Mouse (Mus musculus): ENCODE data around the gene Acvr1b. TPM values are rescaled to one million over a fixed set of nuclear protein-coding genes. Genes with fewer than 3 reads are reported as not detected.

Acvr1b gene
- polyA plus RNA-seq, 1 experiment from 2014 or later: 4.2 TPM

DNA sequence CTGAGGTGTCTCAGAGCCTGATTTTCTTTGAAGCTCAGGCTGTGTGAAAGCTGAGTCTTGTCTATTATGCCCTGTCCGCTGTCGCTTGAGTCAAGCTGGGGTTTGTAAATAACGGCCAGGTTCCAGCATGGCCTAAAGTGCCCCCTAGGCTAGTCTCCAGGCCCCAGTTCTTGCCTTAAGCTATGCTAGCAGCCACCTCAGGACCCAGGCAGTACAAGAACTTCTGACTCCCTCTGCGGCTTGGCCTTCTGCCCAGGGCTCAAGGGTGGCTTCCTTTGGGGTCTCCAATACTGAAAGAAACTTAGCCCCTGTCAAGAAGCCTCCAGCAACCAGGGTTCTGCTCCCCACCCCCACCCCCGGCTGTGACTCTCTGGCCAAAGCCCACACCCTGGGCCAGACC, 29.7 kb upstream of the Acvr1b start:
- Histone ChIP-seq H3K27me3 (replicated peaks; ENCODE audit: control insufficient read depth, insufficient read depth, low read length) (0 out of 2 replicates have a peak, but pooled peaks cover 3% of the 10 kb centered on the region), H3K4me2 (no peak overlapping the region), H3K9me3 (ENCODE audit: control insufficient read depth, low read length) (no peaks in the 10 kb centered on the region), H3K27ac (ENCODE audit: low read depth, low read length) (no peak overlapping the region), H3K9ac (ENCODE audit: low read depth, low read length) (no peak overlapping the region), H3K4me1 (replicated peaks; ENCODE audit: control insufficient read depth, insufficient read depth, low read length) (peaks cover 56% of the 10 kb centered on the region), H3K4me3 (ENCODE audit: low read depth, low read length) (no peak overlapping the region), H3K36me3 (ENCODE audit: control insufficient read depth, insufficient read depth, low read length) (no peaks in the 10 kb centered on the region)
- WGBS: 78% methylated on average over 5 of the region's 5 CpGs
- DNase-seq (ENCODE audit: low spot score): no peak
- no peak for ATAC-seq (replicated peaks; ENCODE audit: low FRiP score)

DNA sequence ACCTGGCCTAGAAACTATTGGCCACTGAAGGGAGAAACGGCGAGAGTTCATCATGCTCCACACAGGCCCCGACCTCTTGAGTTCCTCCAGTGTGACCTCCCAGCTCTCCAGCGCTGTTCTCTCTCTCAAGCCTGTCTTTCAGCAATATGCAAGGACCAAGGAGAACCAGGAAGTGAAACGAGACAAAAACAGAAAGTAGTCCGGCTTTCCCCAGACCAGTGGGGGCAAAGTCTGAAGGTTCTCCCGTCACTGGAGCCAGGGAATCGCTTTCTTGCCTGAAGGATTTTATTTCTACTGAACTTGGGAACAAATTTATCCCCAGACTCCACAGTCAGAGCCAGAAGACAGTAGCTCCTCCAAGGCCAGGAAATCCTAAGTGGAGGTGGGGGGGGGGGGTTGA, 29.1 kb upstream of the Acvr1b start:
- no peak overlapping the region for H3K9ac ChIP-seq (ENCODE audit: low read depth, low read length)
- peak overlapping the region; percentile 48; the same call in 1 of the 2 replicates for H3K4me2 ChIP-seq
- no peak overlapping the region for H3K27ac ChIP-seq (ENCODE audit: low read depth, low read length)
- WGBS: 67% methylated on average over 8 of the region's 8 CpGs
- DNase-seq (ENCODE audit: low spot score) (no peak), ATAC-seq (replicated peaks; ENCODE audit: low FRiP score) (no peak)
- no peak overlapping the region for H3K4me3 ChIP-seq (ENCODE audit: low read depth, low read length)
- no peaks in the 10 kb centered on the region for H3K27me3 ChIP-seq (replicated peaks; ENCODE audit: control insufficient read depth, insufficient read depth, low read length)
- no peaks in the 10 kb centered on the region for H3K36me3 ChIP-seq (ENCODE audit: control insufficient read depth, insufficient read depth, low read length)
- H3K9me3 ChIP-seq (ENCODE audit: control insufficient read depth, low read length): no peaks in the 10 kb centered on the region
- H3K4me1 ChIP-seq (replicated peaks; ENCODE audit: control insufficient read depth, insufficient read depth, low read length): peaks cover 50% of the 10 kb centered on the region

DNA sequence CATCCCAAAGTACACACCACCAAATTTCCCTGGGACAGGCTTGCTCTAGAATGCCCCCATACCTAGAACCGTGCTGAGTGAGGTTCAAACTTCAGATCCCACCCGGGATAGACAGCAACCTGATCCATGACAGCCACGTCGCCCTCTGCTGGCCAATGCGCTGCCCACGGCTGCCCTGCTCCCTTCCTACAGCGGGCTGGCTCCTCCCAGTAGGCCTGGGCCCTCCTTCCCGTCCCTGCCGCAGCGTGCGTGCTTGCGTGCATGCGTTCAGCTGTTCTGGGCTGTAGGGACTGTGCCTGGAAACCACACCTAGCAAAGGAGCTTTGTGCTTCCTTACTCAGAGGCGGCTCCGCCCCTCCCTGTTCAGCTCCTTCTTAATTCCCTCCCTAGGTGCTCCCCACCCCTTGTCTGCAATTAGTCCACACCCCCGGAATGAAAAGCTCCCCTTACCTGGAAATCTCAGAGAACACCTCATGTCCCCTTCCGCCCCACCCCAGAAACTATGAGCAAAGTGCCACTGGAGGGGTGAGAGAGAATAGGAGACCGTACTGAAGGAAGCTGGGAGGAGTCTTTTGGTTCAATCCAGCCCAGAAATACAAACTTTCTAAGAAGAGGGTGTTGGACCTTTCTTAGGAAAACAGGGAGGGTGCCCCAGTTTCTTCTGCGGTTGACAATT, 28.3 kb upstream of the Acvr1b start:
- ATAC-seq (replicated peaks; ENCODE audit: low FRiP score) (peak; percentile 91), DNase-seq (ENCODE audit: low spot score) (peak; percentile 91)
- Histone ChIP-seq H3K4me2 (peak overlapping the region; percentile 48), H3K4me3 (ENCODE audit: low read depth, low read length) (no peak overlapping the region), H3K9ac (ENCODE audit: low read depth, low read length) (no peak overlapping the region), H3K27ac (ENCODE audit: low read depth, low read length) (no peak overlapping the region), H3K4me1 (replicated peaks; ENCODE audit: control insufficient read depth, insufficient read depth, low read length) (peaks cover 42% of the 10 kb centered on the region), H3K36me3 (ENCODE audit: control insufficient read depth, insufficient read depth, low read length) (no peaks in the 10 kb centered on the region), H3K9me3 (ENCODE audit: control insufficient read depth, low read length) (no peaks in the 10 kb centered on the region), H3K27me3 (replicated peaks; ENCODE audit: control insufficient read depth, insufficient read depth, low read length) (no peaks in the 10 kb centered on the region)
- WGBS: 9% methylated on average over 19 of the region's 19 CpGs

DNA sequence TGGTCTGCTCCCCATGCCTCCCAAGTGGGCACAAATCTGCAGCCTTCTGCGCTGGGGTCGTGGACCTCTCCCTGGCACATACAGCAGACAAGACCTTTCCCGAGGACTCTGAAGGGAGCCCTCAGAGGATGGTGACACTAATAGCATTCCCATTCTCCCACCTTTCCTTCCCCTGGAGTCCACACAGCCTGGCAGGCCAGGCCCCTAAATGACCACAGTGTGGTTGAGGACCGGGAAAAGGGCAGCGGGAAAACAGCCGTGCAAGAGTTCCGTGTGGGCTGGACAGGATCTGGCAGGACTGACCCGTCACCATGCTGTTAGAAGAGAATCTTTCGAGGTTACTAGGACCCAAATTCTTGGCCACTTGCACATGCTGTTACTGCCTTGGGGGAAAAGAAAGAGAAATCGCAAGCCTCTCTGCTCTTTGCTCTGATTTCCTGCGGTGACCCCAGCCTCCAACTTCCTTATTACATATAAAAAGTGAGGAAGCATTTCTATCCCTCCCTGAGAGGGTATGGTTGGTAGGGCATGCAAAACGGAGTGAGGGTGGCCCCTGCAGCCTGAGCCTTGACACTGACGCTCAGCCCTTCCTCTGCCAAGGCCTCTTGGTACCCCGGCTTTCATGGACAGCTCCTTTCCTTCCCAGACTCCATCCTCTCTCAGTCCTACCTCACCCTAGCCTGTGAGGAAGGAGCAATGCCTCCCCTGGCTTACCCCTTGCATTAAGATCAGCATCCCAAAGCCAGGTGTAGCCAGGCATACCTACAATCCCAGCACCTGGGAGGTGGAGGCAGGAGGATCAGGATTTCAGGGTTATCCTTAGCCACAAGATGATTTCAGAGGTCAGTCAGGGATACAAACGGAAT, 27.5 kb upstream of the Acvr1b start:
- Histone ChIP-seq H3K9me3 (ENCODE audit: control insufficient read depth, low read length) (no peaks in the 10 kb centered on the region), H3K27me3 (replicated peaks; ENCODE audit: control insufficient read depth, insufficient read depth, low read length) (no peaks in the 10 kb centered on the region), H3K27ac (ENCODE audit: low read depth, low read length) (no peak overlapping the region; the same call in 1 of the 2 replicates), H3K4me2 (peak overlapping the region; percentile 54), H3K4me1 (replicated peaks; ENCODE audit: control insufficient read depth, insufficient read depth, low read length) (peaks cover 43% of the 10 kb centered on the region), H3K4me3 (ENCODE audit: low read depth, low read length) (no peak overlapping the region), H3K9ac (ENCODE audit: low read depth, low read length) (0 out of 2 replicates have a peak overlapping the region, but pooled peaks have one; percentile 32), H3K36me3 (ENCODE audit: control insufficient read depth, insufficient read depth, low read length) (no peaks in the 10 kb centered on the region)
- 46% methylated on average over 15 of the region's 15 CpGs for WGBS
- ATAC-seq (replicated peaks; ENCODE audit: low FRiP score) (no peak), DNase-seq (ENCODE audit: low spot score) (no peak)

DNA sequence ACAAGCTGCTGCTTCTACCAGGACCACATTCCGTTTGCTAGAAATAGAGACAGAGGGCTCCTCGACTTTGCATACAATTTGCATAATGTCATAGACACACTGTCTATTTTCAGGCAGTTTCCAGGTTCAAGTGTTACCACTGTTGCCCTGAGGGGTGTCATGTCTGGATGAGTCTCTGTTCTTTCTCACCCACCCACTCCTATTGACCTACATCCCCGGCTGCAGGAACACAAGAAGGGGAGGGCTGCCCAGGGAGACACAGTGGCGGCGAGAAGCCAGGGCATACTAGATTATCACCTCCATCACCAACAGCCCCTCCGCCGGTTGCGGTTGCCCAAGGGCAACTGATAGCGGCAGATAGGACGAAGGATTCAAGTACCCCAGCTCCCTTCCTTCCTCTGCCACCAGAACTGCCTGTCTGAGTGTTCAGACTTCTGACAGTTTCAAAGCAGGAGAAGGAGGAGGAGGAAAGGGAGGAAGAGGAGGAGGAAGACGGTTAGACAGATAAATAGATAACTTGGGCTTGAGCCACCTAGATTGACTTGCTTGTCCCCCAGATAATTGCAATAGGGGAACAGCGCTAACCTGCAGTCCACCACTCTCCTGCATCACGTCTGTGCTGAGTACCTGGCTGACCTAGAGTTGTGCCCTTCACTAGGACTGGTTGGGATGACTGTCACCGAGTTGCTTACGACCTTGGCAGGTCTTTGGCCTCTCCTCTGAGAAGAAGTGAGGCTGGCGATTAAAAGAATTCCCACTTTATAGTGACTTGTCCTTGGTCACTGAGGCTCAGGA, 26.6 kb upstream of the Acvr1b start:
- H3K36me3 ChIP-seq (ENCODE audit: control insufficient read depth, insufficient read depth, low read length): no peaks in the 10 kb centered on the region
- WGBS: 24% methylated on average over 16 of the region's 16 CpGs
- H3K9ac ChIP-seq (ENCODE audit: low read depth, low read length): no peak overlapping the region
- DNase-seq (ENCODE audit: low spot score) (no peak), ATAC-seq (replicated peaks; ENCODE audit: low FRiP score) (no peak)
- H3K27me3 ChIP-seq (replicated peaks; ENCODE audit: control insufficient read depth, insufficient read depth, low read length): no peaks in the 10 kb centered on the region
- peaks cover 43% of the 10 kb centered on the region for H3K4me1 ChIP-seq (replicated peaks; ENCODE audit: control insufficient read depth, insufficient read depth, low read length)
- H3K9me3 ChIP-seq (ENCODE audit: control insufficient read depth, low read length): no peaks in the 10 kb centered on the region
- peak overlapping the region; percentile 43; the same call in 1 of the 2 replicates for H3K27ac ChIP-seq (ENCODE audit: low read depth, low read length)
- H3K4me3 ChIP-seq (ENCODE audit: low read depth, low read length): 0 out of 2 replicates have a peak overlapping the region, but pooled peaks have one; percentile 0
- H3K4me2 ChIP-seq: peak overlapping the region; percentile 54

DNA sequence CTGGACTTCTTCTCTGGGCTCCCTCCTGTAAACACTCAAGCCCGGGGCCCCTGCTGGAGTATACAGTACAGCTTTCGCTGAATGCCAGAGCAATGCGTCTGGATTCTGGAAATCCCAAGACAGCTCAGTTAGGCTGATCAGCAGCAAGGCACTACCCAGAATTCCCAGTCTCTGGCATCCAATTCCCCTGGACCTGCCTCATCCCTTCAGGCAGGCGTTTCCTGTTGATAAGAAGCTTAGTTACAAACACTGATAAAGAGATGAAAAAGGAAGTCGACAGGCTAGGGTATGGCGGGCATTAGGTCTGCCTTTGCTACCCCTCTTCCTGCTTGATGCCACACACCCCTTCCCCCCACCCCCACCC, 26.0 kb upstream of the Acvr1b start:
- DNase-seq (ENCODE audit: low spot score): no peak
- Histone ChIP-seq H3K27ac (ENCODE audit: low read depth, low read length) (peak overlapping the region; percentile 43; the same call in 1 of the 2 replicates), H3K4me1 (replicated peaks; ENCODE audit: control insufficient read depth, insufficient read depth, low read length) (peaks cover 43% of the 10 kb centered on the region), H3K4me2 (peak overlapping the region; percentile 54), H3K9me3 (ENCODE audit: control insufficient read depth, low read length) (no peaks in the 10 kb centered on the region), H3K27me3 (replicated peaks; ENCODE audit: control insufficient read depth, insufficient read depth, low read length) (no peaks in the 10 kb centered on the region), H3K9ac (ENCODE audit: low read depth, low read length) (no peak overlapping the region), H3K36me3 (ENCODE audit: control insufficient read depth, insufficient read depth, low read length) (no peaks in the 10 kb centered on the region), H3K4me3 (ENCODE audit: low read depth, low read length) (no peak overlapping the region)
- 5% methylated on average over 6 of the region's 6 CpGs for WGBS
- ATAC-seq (replicated peaks; ENCODE audit: low FRiP score): no peak

DNA sequence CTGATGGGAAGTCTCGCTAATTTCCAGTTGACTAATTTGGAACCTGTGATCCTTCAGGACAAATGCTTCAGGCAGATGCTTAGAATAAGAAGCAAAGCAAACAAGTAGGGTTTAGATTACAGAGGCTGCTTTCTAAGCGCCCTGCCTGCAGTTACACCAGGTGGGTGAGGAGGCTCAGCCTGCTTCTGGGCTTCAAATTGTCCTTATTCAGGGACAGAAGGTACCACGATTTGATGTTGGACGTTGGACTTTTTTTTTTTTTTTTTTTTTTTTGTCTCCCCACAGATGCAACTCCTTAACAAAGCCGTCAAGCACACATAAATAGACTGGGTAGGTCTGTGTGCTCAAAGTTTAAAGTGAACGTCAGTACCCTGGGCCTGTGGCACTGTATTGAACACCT, 25.3 kb upstream of the Acvr1b start:
- no peaks in the 10 kb centered on the region for H3K9me3 ChIP-seq (ENCODE audit: control insufficient read depth, low read length)
- DNase-seq (ENCODE audit: low spot score) (no peak), ATAC-seq (replicated peaks; ENCODE audit: low FRiP score) (no peak)
- 47% methylated on average over 6 of the region's 6 CpGs for WGBS
- H3K9ac ChIP-seq (ENCODE audit: low read depth, low read length): no peak overlapping the region
- H3K36me3 ChIP-seq (ENCODE audit: control insufficient read depth, insufficient read depth, low read length): no peaks in the 10 kb centered on the region
- no peaks in the 10 kb centered on the region for H3K27me3 ChIP-seq (replicated peaks; ENCODE audit: control insufficient read depth, insufficient read depth, low read length)
- no peak overlapping the region for H3K27ac ChIP-seq (ENCODE audit: low read depth, low read length)
- peaks cover 39% of the 10 kb centered on the region for H3K4me1 ChIP-seq (replicated peaks; ENCODE audit: control insufficient read depth, insufficient read depth, low read length)
- no peak overlapping the region for H3K4me2 ChIP-seq
- no peak overlapping the region for H3K4me3 ChIP-seq (ENCODE audit: low read depth, low read length)

DNA sequence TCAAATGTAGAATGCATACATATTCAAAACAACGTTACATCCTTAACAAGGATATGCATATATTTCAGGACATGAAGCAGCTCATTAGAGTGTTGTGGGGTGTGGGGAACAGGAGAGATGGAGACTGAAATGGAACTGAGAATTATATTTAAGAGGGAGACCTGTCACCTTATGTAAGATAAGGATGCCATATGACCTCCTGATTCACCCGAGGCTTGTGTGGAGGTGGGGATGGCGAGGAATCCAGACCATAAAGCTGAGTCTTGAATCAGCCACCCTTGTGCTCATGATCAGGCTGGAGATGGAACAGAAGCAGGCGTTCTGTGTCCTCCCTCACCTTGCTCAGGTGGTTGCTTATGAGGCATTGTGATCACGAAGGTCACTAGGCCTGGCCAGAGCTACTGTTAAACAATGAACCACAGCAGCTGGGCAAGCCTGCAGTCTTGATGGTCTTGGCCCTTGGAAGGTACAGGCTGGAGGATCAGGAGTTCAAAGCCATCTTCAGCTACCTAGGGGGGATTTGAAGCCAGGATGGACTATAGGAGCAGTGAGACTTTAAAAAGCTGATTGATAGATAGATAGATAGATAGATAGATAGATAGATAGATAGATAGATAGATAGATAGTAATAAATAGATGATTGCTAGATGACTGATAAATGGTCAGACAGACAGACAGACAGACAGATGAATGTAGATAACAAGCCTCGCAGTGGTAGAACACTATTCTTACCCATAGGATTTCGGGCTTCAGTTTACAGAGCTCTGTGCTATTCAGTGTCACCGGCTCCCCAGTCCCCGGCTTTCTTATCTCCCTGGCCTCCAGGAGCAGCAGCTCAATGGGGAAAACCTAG, 22.2 kb upstream of the Acvr1b start:
- ATAC-seq (replicated peaks; ENCODE audit: low FRiP score): no peak

More for the DNA sequence above, 22.2 kb upstream of the Acvr1b start:
- H3K27ac ChIP-seq (ENCODE audit: low read depth, low read length): no peak overlapping the region
- no peak for DNase-seq (ENCODE audit: low spot score)
- H3K27me3 ChIP-seq (replicated peaks; ENCODE audit: control insufficient read depth, insufficient read depth, low read length): no peaks in the 10 kb centered on the region
- H3K4me2 ChIP-seq: no peak overlapping the region
- H3K9me3 ChIP-seq (ENCODE audit: control insufficient read depth, low read length): no peaks in the 10 kb centered on the region
- peaks cover 34% of the 10 kb centered on the region for H3K4me1 ChIP-seq (replicated peaks; ENCODE audit: control insufficient read depth, insufficient read depth, low read length)
- no peak overlapping the region for H3K4me3 ChIP-seq (ENCODE audit: low read depth, low read length)
- 52% methylated on average over 9 of the region's 9 CpGs for WGBS
- H3K36me3 ChIP-seq (ENCODE audit: control insufficient read depth, insufficient read depth, low read length): no peaks in the 10 kb centered on the region
- H3K9ac ChIP-seq (ENCODE audit: low read depth, low read length): no peak overlapping the region

Measured in liver, embryonic 11.5 days (tissue).